Mouse (Mus musculus): Measurements from ENCODE around the gene Dlx4. TPM values are rescaled to one million over a fixed set of nuclear protein-coding genes. Genes with fewer than 3 reads are reported as not detected.

The Dlx4 gene
- polyA plus RNA-seq, 1 experiment from 2014 or later, result 2.7 TPM

GRCm38 (mm10) chr11:95096608-95097373 lies 49.3 kb downstream of the Dlx4 start:
- no peak overlapping the region for H3K4me3 ChIP-seq
- peak; percentile 38; the same call in 1 of the 2 replicates for ATAC-seq (ENCODE audit: low FRiP score, low read depth)
- H3K27ac ChIP-seq, result no peak overlapping the region
- H3K27me3 ChIP-seq, result no peaks in the 10 kb centered on the region
- 44% methylated on average over 4 of the region's 4 CpGs for WGBS
- no peaks in the 10 kb centered on the region for H3K36me3 ChIP-seq
- H3K4me1 ChIP-seq, result peaks cover 30% of the 10 kb centered on the region
- no peak overlapping the region for H3K9ac ChIP-seq
- no peaks in the 10 kb centered on the region for H3K9me3 ChIP-seq
- H3K4me2 ChIP-seq (replicated peaks), result no peak overlapping the region; the same call in 1 of the 2 replicates

- Histone ChIP-seq H3K9me3 (no peaks in the 10 kb centered on the region), H3K4me1 (peaks cover 30% of the 10 kb centered on the region), H3K27me3 (no peaks in the 10 kb centered on the region), H3K4me2 (replicated peaks) (no peak overlapping the region), H3K9ac (no peak overlapping the region), H3K4me3 (no peak overlapping the region), H3K27ac (no peak overlapping the region), H3K36me3 (no peaks in the 10 kb centered on the region)
- 80% methylated on average over 10 of the region's 10 CpGs for WGBS
- no peak for ATAC-seq (ENCODE audit: low FRiP score, low read depth)
These were observed 50.5 kb downstream of the Dlx4 start for GRCm38 (mm10) chr11:95095596-95095995.

- Histone ChIP-seq H3K9ac (no peak overlapping the region), H3K9me3 (no peaks in the 10 kb centered on the region), H3K4me3 (no peak overlapping the region), H3K27ac (no peak overlapping the region), H3K4me2 (replicated peaks) (no peak overlapping the region), H3K27me3 (no peaks in the 10 kb centered on the region), H3K4me1 (peaks cover 18% of the 10 kb centered on the region), H3K36me3 (no peaks in the 10 kb centered on the region)
- ATAC-seq (ENCODE audit: low FRiP score, low read depth), result no peak
- whole genome bisulfite sequencing, result 82% methylated on average over 5 of the region's 5 CpGs
These were observed 53.0 kb downstream of the Dlx4 start for GRCm38 (mm10) chr11:95093077-95093476.

Other genes with a start within 250 kb of the Dlx4 start
- gene Col1a1, start 210.0 kb downstream of the Dlx4 start, polyA plus RNA-seq (2015; fragmentation: Nextera tagmentation; extraction: Ambion mirVana), result 1,007 and 1,170 TPM in 2 replicates
- not detected in 2 replicates for gene Hils1, start 178.7 kb downstream of the Dlx4 start, polyA plus RNA-seq (2015; fragmentation: Nextera tagmentation; extraction: Ambion mirVana)
- 6.1 and 7.1 TPM in 2 replicates for gene Sgca, start 169.9 kb downstream of the Dlx4 start, polyA plus RNA-seq (2015; fragmentation: Nextera tagmentation; extraction: Ambion mirVana)
- gene Ppp1r9b, start 155.2 kb downstream of the Dlx4 start, polyA plus RNA-seq (2015; fragmentation: Nextera tagmentation; extraction: Ambion mirVana), result 11.4 and 11.8 TPM in 2 replicates
- gene Samd14, start 136.4 kb downstream of the Dlx4 start, polyA plus RNA-seq (2015; fragmentation: Nextera tagmentation; extraction: Ambion mirVana), result 37.2 and 37.7 TPM in 2 replicates
- gene Pdk2, start 104.9 kb downstream of the Dlx4 start, polyA plus RNA-seq (2015; fragmentation: Nextera tagmentation; extraction: Ambion mirVana), result 33.7 and 34.9 TPM in 2 replicates
- gene Itga3, start 69.5 kb downstream of the Dlx4 start, polyA plus RNA-seq (2015; fragmentation: Nextera tagmentation; extraction: Ambion mirVana), result 6.4 and 8.9 TPM in 2 replicates
- gene Dlx3, start 26.1 kb downstream of the Dlx4 start, polyA plus RNA-seq (2015; fragmentation: Nextera tagmentation; extraction: Ambion mirVana), result 10.2 and 14.2 TPM in 2 replicates
- 0.15 and 0.27 TPM in 2 replicates for gene Tac4, start 115.3 kb upstream of the Dlx4 start, polyA plus RNA-seq (2015; fragmentation: Nextera tagmentation; extraction: Ambion mirVana)
- gene Kat7, start 164.0 kb upstream of the Dlx4 start, polyA plus RNA-seq (2015; fragmentation: Nextera tagmentation; extraction: Ambion mirVana), result 68.4 and 71.9 TPM in 2 replicates
- gene Fam117a, start 190.8 kb upstream of the Dlx4 start, polyA plus RNA-seq (2015; fragmentation: Nextera tagmentation; extraction: Ambion mirVana), result 15.8 and 16.2 TPM in 2 replicates
- 121 and 127 TPM in 2 replicates for gene Slc35b1, start 238.4 kb upstream of the Dlx4 start, polyA plus RNA-seq (2015; fragmentation: Nextera tagmentation; extraction: Ambion mirVana)

Data from limb, embryonic 13.5 days (tissue).